Mouse (Mus musculus) erythroblast, embryonic 14.5 days (primary cell): Measurements from ENCODE around the gene Il12rb1.

Experiments used
- GATA1 ChIP-seq: IDR thresholded peaks from 2 replicates; pipeline ENCODE4 v1.6.1; 2012; ENCODE audit warnings: low read length, inconsistent platforms, mixed read lengths
- TAL1 ChIP-seq: IDR thresholded peaks from 3 replicates; pipeline ENCODE4 v1.6.1; 2012; ENCODE audit warnings: low read length, inconsistent platforms, mixed read lengths

DNA sequence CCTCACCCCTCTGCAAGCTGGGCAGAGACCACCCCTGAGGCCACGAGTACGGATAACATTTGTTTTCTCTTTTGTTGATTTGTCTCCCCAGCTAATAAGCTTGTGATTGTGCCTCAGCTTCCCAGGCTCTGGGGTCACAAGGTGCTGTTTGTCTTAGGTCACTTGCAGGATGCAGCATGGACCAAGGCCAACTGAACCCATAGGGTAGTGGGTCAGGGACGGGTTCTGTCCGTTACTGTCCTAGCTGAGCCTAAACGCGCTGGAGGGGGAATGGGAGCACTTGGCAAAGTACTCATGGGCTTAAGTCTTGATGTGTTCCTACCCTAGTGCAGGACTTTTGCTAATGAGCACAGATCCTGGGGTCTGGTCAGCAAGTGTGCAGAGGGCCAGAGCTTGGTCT lies 40.7 kb upstream of the Il12rb1 start:
- TF ChIP-seq GATA1 = no peak
- no peak for TF ChIP-seq TAL1
